7 mouse cellular contexts compared by ENCODE assay signal in genomic region chr8:105496439-105497180, GRCm38 (mm10). TPM values are rescaled to one million over a fixed set of nuclear protein-coding genes. Genes with fewer than 3 reads are reported as not detected.
DNase-seq lines count a peak whose midpoint lies in the region; ATAC-seq lines count a peak whose summit lies in the region.

TSS of gene Zdhhc1 (minus strand) at chr8:105496902.

- peak within 1 kb of the TSS; percentile 93 for H3K4me2 ChIP-seq in embryonic facial prominence, embryonic 11.5 days (ENCODE audit: low read depth, low read length)
- peak within 1 kb of the TSS; percentile 89 for H3K4me2 ChIP-seq in midbrain, embryonic 12.5 days (replicated peaks)

- H3K36me3 ChIP-seq in embryonic facial prominence, embryonic 11.5 days (replicated peaks; ENCODE audit: control insufficient read depth, insufficient read depth, low read depth, low read length): no peaks in the 10 kb centered on the region
- no peaks in the 10 kb centered on the region for H3K36me3 ChIP-seq in limb, embryonic 10.5 days
- H3K36me3 ChIP-seq in midbrain, embryonic 12.5 days: no peaks in the 10 kb centered on the region

- WGBS in embryonic facial prominence, embryonic 11.5 days: under 1% methylated on average over 68 of the region's 68 CpGs
- WGBS in limb, embryonic 10.5 days: under 1% methylated on average over 68 of the region's 68 CpGs
- WGBS in midbrain, embryonic 12.5 days: under 1% methylated on average over 67 of the region's 68 CpGs

- no peak within 1 kb of the TSS for H3K27ac ChIP-seq in embryonic facial prominence, embryonic 11.5 days (replicated peaks; ENCODE audit: low read depth, low read length)
- peak within 1 kb of the TSS; percentile 92 for H3K27ac ChIP-seq in limb, embryonic 10.5 days
- H3K27ac ChIP-seq in midbrain, embryonic 12.5 days (replicated peaks): peak within 1 kb of the TSS; percentile 40

- H3K9me3 ChIP-seq in embryonic facial prominence, embryonic 11.5 days (replicated peaks; ENCODE audit: control insufficient read depth, low read length): no peaks in the 10 kb centered on the region
- no peaks in the 10 kb centered on the region for H3K9me3 ChIP-seq in limb, embryonic 10.5 days (replicated peaks)
- no peaks in the 10 kb centered on the region for H3K9me3 ChIP-seq in midbrain, embryonic 12.5 days

- peak; percentile 75 for ATAC-seq in embryonic facial prominence, embryonic 11.5 days (replicated peaks; ENCODE audit: insufficient number of reproducible peaks, low FRiP score, low TSS enrichment, low read depth)
- peak; percentile 96 for ATAC-seq in granulocyte monocyte progenitor cell, adult 5-6 weeks (replicated peaks; ENCODE audit: poor library complexity, severe bottlenecking)
- ATAC-seq in midbrain, embryonic 12.5 days (ENCODE audit: low FRiP score, low read depth): peak; percentile 82

- H3K4me1 ChIP-seq in embryonic facial prominence, embryonic 11.5 days (ENCODE audit: control insufficient read depth, insufficient read depth, low read length): no peaks in the 10 kb centered on the region
- H3K4me1 ChIP-seq in limb, embryonic 10.5 days: peaks cover 43% of the 10 kb centered on the region
- H3K4me1 ChIP-seq in midbrain, embryonic 12.5 days: peaks cover 27% of the 10 kb centered on the region

- no peaks in the 10 kb centered on the region for H3K27me3 ChIP-seq in embryonic facial prominence, embryonic 11.5 days (ENCODE audit: control insufficient read depth, insufficient read depth, low read length)
- no peaks in the 10 kb centered on the region for H3K27me3 ChIP-seq in limb, embryonic 10.5 days (ENCODE audit: low read depth, poor library complexity, severe bottlenecking)
- 0 out of 2 replicates have a peak, but pooled peaks cover 6% of the 10 kb centered on the region for H3K27me3 ChIP-seq in midbrain, embryonic 12.5 days

- DNase-seq in adrenal gland, adult 8-10 months: peak; percentile 80
- peak; percentile 91 for DNase-seq in embryonic facial prominence, embryonic 11.5 days (ENCODE audit: low spot score)
- DNase-seq in kidney, adult 11 months: peak; percentile 84
- DNase-seq in limb, embryonic 10.5 days (ENCODE audit: low spot score): peak; percentile 97
- peak; percentile 64 for DNase-seq in skeletal muscle tissue, adult 2 months (ENCODE audit: low read depth, low spot score)

- H3K9ac ChIP-seq in embryonic facial prominence, embryonic 11.5 days (replicated peaks; ENCODE audit: low read length): peak within 1 kb of the TSS; percentile 92
- H3K9ac ChIP-seq in midbrain, embryonic 12.5 days (replicated peaks): peak within 1 kb of the TSS; percentile 77

- H3K4me3 ChIP-seq in embryonic facial prominence, embryonic 11.5 days (ENCODE audit: low read depth, low read length): peak within 1 kb of the TSS; percentile 85
- peak within 1 kb of the TSS; percentile 91 for H3K4me3 ChIP-seq in limb, embryonic 10.5 days
- H3K4me3 ChIP-seq in midbrain, embryonic 12.5 days: peak within 1 kb of the TSS; percentile 76

RNA-seq across cellular contexts. Expression of gene Zdhhc1, which starts in this region (rescaled TPM):
- 10 to 100 TPM; 20.6 to 40.1 (median 31.3) TPM for total RNA-seq in adrenal gland, adult 8-10 months (2022)
- 15.0 and 17.9 TPM in 2 replicates for polyA plus RNA-seq in embryonic facial prominence, embryonic 11.5 days (2014; fragmentation: Nextera tagmentation; extraction: Ambion mirVana)
- 1.8 and 10.4 TPM in 2 replicates for total RNA-seq in granulocyte monocyte progenitor cell, adult 5-6 weeks (2014; fragmentation: Nextera tagmentation)
- total RNA-seq in granulocyte monocyte progenitor cell, adult 5-6 weeks (2017): 3.6 and 4.6 TPM in 2 replicates
- 18.9 and 25.3 TPM in 2 replicates for polyA plus RNA-seq in limb, embryonic 10.5 days (2016; fragmentation: Nextera tagmentation; extraction: Ambion mirVana)
- 29.9 and 30.9 TPM in 2 replicates for polyA plus RNA-seq in midbrain, embryonic 12.5 days (2016; fragmentation: Nextera tagmentation; extraction: Ambion mirVana)
